Mouse (Mus musculus): ENCODE measurements around the gene Sco2. TPM values are rescaled to one million over a fixed set of nuclear protein-coding genes. Genes with fewer than 3 reads are reported as not detected.

The Sco2 gene
- total RNA-seq, 1 experiment, result 46.4 TPM

- in situ Hi-C loops (cut with MboI; ENCODE audit: low sequenced_read_pairs in 2 of 2, unreplicated experiment in 2 of 2), result no loop called here
- TF ChIP-seq HCFC1 (IDR thresholded peaks at IDR 0.05; ENCODE audit: borderline replicate concordance, insufficient read depth, low read length) (peak; percentile 69; the same call in 1 of the 2 replicates), CHD2 (IDR thresholded peaks at IDR 0.05; ENCODE audit: low read depth, low read length) (peak; percentile 71; the same call in 1 of the 2 replicates), ZNF384 (IDR thresholded peaks at IDR 0.05; ENCODE audit: low read depth, low read length) (peak; percentile 95), MAFK (IDR thresholded peaks at IDR 0.05; ENCODE audit: insufficient read depth, low read depth, low read length) (no peak)
- peak overlapping the region; percentile 98; the same call in 1 of the 2 replicates for H3K9ac ChIP-seq (ENCODE audit: insufficient read depth, low read depth, low read length, poor library complexity, severe bottlenecking)
- peak overlapping the region; percentile 90 to 98 for H3K4me3 ChIP-seq (ENCODE audit: insufficient read depth in 1 of 2, low read depth in 1 of 2, low read length in 2 of 2, poor library complexity in 1 of 2, severe bottlenecking in 1 of 2)
- H3K27ac ChIP-seq (ENCODE audit: insufficient read depth, low read depth, low read length, poor library complexity, severe bottlenecking), result peak overlapping the region; percentile 91; the same call in 1 of the 2 replicates
- peaks cover 0 to 27% of the 10 kb centered on the region in 2 experiments; a peak in 2 of 4 replicates for H3K4me1 ChIP-seq (ENCODE audit: control insufficient read depth in 2 of 2, insufficient read depth in 2 of 2, low read length in 2 of 2, poor library complexity in 1 of 2)
- H3K9me3 ChIP-seq (ENCODE audit: control insufficient read depth, insufficient read depth, low read depth, low read length), result no peaks in the 10 kb centered on the region
- H3K36me3 ChIP-seq (ENCODE audit: control insufficient read depth, insufficient read depth, low read length, poor library complexity, severe bottlenecking), result peaks cover 48% of the 10 kb centered on the region
- peak; percentile 97 for DNase-seq (ENCODE audit: low read depth, low spot score)
Observed at GRCm38 (mm10) chr15:89356372-89356771, 17.3 kb downstream of the Sco2 start.

GRCm38 (mm10) chr15:89355241-89356187 lies 18.1 kb downstream of the Sco2 start, which contains the start of the genes Lmf2 and Ncaph2:
Gene Lmf2, minus strand, starts transcription at chr15:89355659.
Gene Ncaph2, plus strand, starts transcription at chr15:89355719.
- Histone ChIP-seq H3K36me3 (ENCODE audit: control insufficient read depth, insufficient read depth, low read length, poor library complexity, severe bottlenecking) (peaks cover 47% of the 10 kb centered on the region), H3K9me3 (ENCODE audit: control insufficient read depth, insufficient read depth, low read depth, low read length) (no peaks in the 10 kb centered on the region), H3K9ac (ENCODE audit: insufficient read depth, low read depth, low read length, poor library complexity, severe bottlenecking) (peak within 1 kb of the TSS; percentile 98), H3K27ac (ENCODE audit: insufficient read depth, low read depth, low read length, poor library complexity, severe bottlenecking) (peak within 1 kb of the TSS; percentile 91), H3K4me3 (ENCODE audit: insufficient read depth in 1 of 2, low read depth in 1 of 2, low read length in 2 of 2, poor library complexity in 1 of 2, severe bottlenecking in 1 of 2) (peak within 1 kb of the TSS; percentile 90 to 98), H3K4me1 (ENCODE audit: control insufficient read depth in 2 of 2, insufficient read depth in 2 of 2, low read length in 2 of 2, poor library complexity in 1 of 2) (peaks cover 0 to 29% of the 10 kb centered on the region in 2 experiments; a peak in 2 of 4 replicates)
- in situ Hi-C loops (cut with MboI; ENCODE audit: low sequenced_read_pairs in 2 of 2, unreplicated experiment in 2 of 2), result no loop called here
- DNase-seq (ENCODE audit: low read depth, low spot score), result peak; percentile 93
- TF ChIP-seq MAFK (IDR thresholded peaks at IDR 0.05; ENCODE audit: insufficient read depth, low read depth, low read length) (no peak), ZNF384 (IDR thresholded peaks at IDR 0.05; ENCODE audit: low read depth, low read length) (no peak), HCFC1 (IDR thresholded peaks at IDR 0.05; ENCODE audit: borderline replicate concordance, insufficient read depth, low read length) (peak; percentile 68)

- H3K36me3 ChIP-seq (ENCODE audit: control insufficient read depth, insufficient read depth, low read length, poor library complexity, severe bottlenecking), result peaks cover 40% of the 10 kb centered on the region
- TF ChIP-seq ZC3H11A (IDR thresholded peaks at IDR 0.05; ENCODE audit: borderline replicate concordance, low read depth, low read length), result no peak
- TF ChIP-seq HCFC1 (IDR thresholded peaks at IDR 0.05; ENCODE audit: borderline replicate concordance, insufficient read depth, low read length), result no peak
- no peak for TF ChIP-seq CHD2 (IDR thresholded peaks at IDR 0.05; ENCODE audit: low read depth, low read length)
- TF ChIP-seq MAFK (IDR thresholded peaks at IDR 0.05; ENCODE audit: insufficient read depth, low read depth, low read length), result no peak
- TF ChIP-seq ZNF384 (IDR thresholded peaks at IDR 0.05; ENCODE audit: low read depth, low read length), result no peak
- H3K27ac ChIP-seq (ENCODE audit: insufficient read depth, low read depth, low read length, poor library complexity, severe bottlenecking), result no peak overlapping the region
- no peaks in the 10 kb centered on the region for H3K9me3 ChIP-seq (ENCODE audit: control insufficient read depth, insufficient read depth, low read depth, low read length)
- peaks cover 0 to 29% of the 10 kb centered on the region in 2 experiments; a peak in 2 of 4 replicates for H3K4me1 ChIP-seq (ENCODE audit: control insufficient read depth in 2 of 2, insufficient read depth in 2 of 2, low read length in 2 of 2, poor library complexity in 1 of 2)
- peak overlapping the region; percentile 90 for H3K9ac ChIP-seq (ENCODE audit: insufficient read depth, low read depth, low read length, poor library complexity, severe bottlenecking)
- peak overlapping the region; percentile 90 to 98; a peak in 3 of 4 replicates for H3K4me3 ChIP-seq (ENCODE audit: insufficient read depth in 1 of 2, low read depth in 1 of 2, low read length in 2 of 2, poor library complexity in 1 of 2, severe bottlenecking in 1 of 2)
- no peak for DNase-seq (ENCODE audit: low read depth, low spot score)
- in situ Hi-C loops (cut with MboI; ENCODE audit: low sequenced_read_pairs in 2 of 2, unreplicated experiment in 2 of 2), result no loop called here
Observed at GRCm38 (mm10) chr15:89354455-89354854, 19.2 kb downstream of the Sco2 start.

- no peaks in the 10 kb centered on the region for H3K9me3 ChIP-seq (ENCODE audit: control insufficient read depth, insufficient read depth, low read depth, low read length)
- H3K4me3 ChIP-seq (ENCODE audit: insufficient read depth in 1 of 2, low read depth in 1 of 2, low read length in 2 of 2, poor library complexity in 1 of 2, severe bottlenecking in 1 of 2), result no peak overlapping the region
- TF ChIP-seq ZC3H11A (IDR thresholded peaks at IDR 0.05; ENCODE audit: borderline replicate concordance, low read depth, low read length) (no peak), ZNF384 (IDR thresholded peaks at IDR 0.05; ENCODE audit: low read depth, low read length) (no peak), CHD2 (IDR thresholded peaks at IDR 0.05; ENCODE audit: low read depth, low read length) (no peak), HCFC1 (IDR thresholded peaks at IDR 0.05; ENCODE audit: borderline replicate concordance, insufficient read depth, low read length) (no peak), MAFK (IDR thresholded peaks at IDR 0.05; ENCODE audit: insufficient read depth, low read depth, low read length) (no peak)
- peak overlapping the region; percentile 4 for H3K9ac ChIP-seq (ENCODE audit: insufficient read depth, low read depth, low read length, poor library complexity, severe bottlenecking)
- peaks cover 0 to 27% of the 10 kb centered on the region in 2 experiments; a peak in 2 of 4 replicates for H3K4me1 ChIP-seq (ENCODE audit: control insufficient read depth in 2 of 2, insufficient read depth in 2 of 2, low read length in 2 of 2, poor library complexity in 1 of 2)
- H3K36me3 ChIP-seq (ENCODE audit: control insufficient read depth, insufficient read depth, low read length, poor library complexity, severe bottlenecking), result peaks cover 39% of the 10 kb centered on the region
- in situ Hi-C loops (cut with MboI; ENCODE audit: low sequenced_read_pairs in 2 of 2, unreplicated experiment in 2 of 2), result no loop called here
- no peak for DNase-seq (ENCODE audit: low read depth, low spot score)
- no peak overlapping the region for H3K27ac ChIP-seq (ENCODE audit: insufficient read depth, low read depth, low read length, poor library complexity, severe bottlenecking)
Observed at GRCm38 (mm10) chr15:89353837-89354236, 19.8 kb downstream of the Sco2 start.

Data from ES-E14 (cell line).